Mouse (Mus musculus): ENCODE measurements around the gene Pnpla5. TPM values are rescaled to one million over a fixed set of nuclear protein-coding genes. Genes with fewer than 3 reads are reported as not detected.
A peak's percentile ranks its signal among the peaks of the same experiment; 100 is the strongest.
"Not testable (repeated sequence)": the region's sequence is repeated elsewhere in the genome, so short reads cannot be mapped to it uniquely, and the experiment has no call there.

Gene Pnpla5
- not detected in 2 replicates for polyA plus RNA-seq (2012; ENCODE audit: insufficient read depth, low replicate concordance)

- Histone ChIP-seq H3K4me1 (peaks cover 12% of the 10 kb centered on the region), H3K4me3 (replicated peaks) (no peak within 1 kb of the TSS), H3K27me3 (replicated peaks) (peaks cover 57% of the 10 kb centered on the region), H3K36me3 (replicated peaks; ENCODE audit: low read length) (no peaks in the 10 kb centered on the region), H3K9me3 (no peaks in the 10 kb centered on the region)
- TF ChIP-seq FLI1 (IDR thresholded peaks at IDR 0.05; ENCODE audit: low read length), result no peak
- no peak for TF ChIP-seq GATA1 (IDR thresholded peaks at IDR 0.05; ENCODE audit: borderline replicate concordance, low read length)
Measured at GRCm38 (mm10) chr15:84123075-84123474, at the start of gene Pnpla5. Pnpla5 (minus strand) TSS chr15:84123175.

GRCm38 (mm10) chr15:84171166-84171565, 48.2 kb upstream of the Pnpla5 start:
- peaks cover 35% of the 10 kb centered on the region for H3K27me3 ChIP-seq (replicated peaks)
- H3K4me1 ChIP-seq, result peaks cover 31% of the 10 kb centered on the region
- no peak for TF ChIP-seq FLI1 (IDR thresholded peaks at IDR 0.05; ENCODE audit: low read length)
- TF ChIP-seq GATA1 (IDR thresholded peaks at IDR 0.05; ENCODE audit: borderline replicate concordance, low read length), result no peak
- no peaks in the 10 kb centered on the region for H3K36me3 ChIP-seq (replicated peaks; ENCODE audit: low read length)
- H3K4me3 ChIP-seq (replicated peaks), result no peak overlapping the region
- H3K9me3 ChIP-seq, result no peaks in the 10 kb centered on the region

- H3K9me3 ChIP-seq, result no peaks in the 10 kb centered on the region
- H3K4me1 ChIP-seq, result peaks cover 31% of the 10 kb centered on the region
- TF ChIP-seq FLI1 (IDR thresholded peaks at IDR 0.05; ENCODE audit: low read length) (no peak), GATA1 (IDR thresholded peaks at IDR 0.05; ENCODE audit: borderline replicate concordance, low read length) (no peak)
- H3K4me3 ChIP-seq (replicated peaks), result no peak overlapping the region
- no peaks in the 10 kb centered on the region for H3K36me3 ChIP-seq (replicated peaks; ENCODE audit: low read length)
- H3K27me3 ChIP-seq (replicated peaks), result peaks cover 40% of the 10 kb centered on the region
Measured at GRCm38 (mm10) chr15:84169511-84169910, 46.5 kb upstream of the Pnpla5 start.

GRCm38 (mm10) chr15:84168170-84169161, 45.5 kb upstream of the Pnpla5 start:
- H3K4me3 ChIP-seq (replicated peaks), result peak overlapping the region; percentile 94
- no peak for TF ChIP-seq GATA1 (IDR thresholded peaks at IDR 0.05; ENCODE audit: borderline replicate concordance, low read length)
- TF ChIP-seq FLI1 (IDR thresholded peaks at IDR 0.05; ENCODE audit: low read length), result no peak
- peaks cover 31% of the 10 kb centered on the region for H3K4me1 ChIP-seq
- H3K27me3 ChIP-seq (replicated peaks), result peaks cover 35% of the 10 kb centered on the region
- no peaks in the 10 kb centered on the region for H3K36me3 ChIP-seq (replicated peaks; ENCODE audit: low read length)
- peaks cover 3% of the 10 kb centered on the region; the same call in 1 of the 2 replicates for H3K9me3 ChIP-seq

GRCm38 (mm10) chr15:84167600-84167999, 44.6 kb upstream of the Pnpla5 start, which contains the start of gene Pnpla3:
Pnpla3 (plus strand) TSS chr15:84167837.
- peaks cover 4% of the 10 kb centered on the region; the same call in 1 of the 2 replicates for H3K9me3 ChIP-seq
- H3K4me1 ChIP-seq, result peaks cover 31% of the 10 kb centered on the region
- no peak for TF ChIP-seq GATA1 (IDR thresholded peaks at IDR 0.05; ENCODE audit: borderline replicate concordance, low read length)
- TF ChIP-seq FLI1 (IDR thresholded peaks at IDR 0.05; ENCODE audit: low read length), result no peak

GRCm38 (mm10) chr15:84166818-84167217, 43.8 kb upstream of the Pnpla5 start:
- H3K9me3 ChIP-seq, result peaks cover 4% of the 10 kb centered on the region; the same call in 1 of the 2 replicates
- H3K4me1 ChIP-seq, result peaks cover 31% of the 10 kb centered on the region
- TF ChIP-seq GATA1 (IDR thresholded peaks at IDR 0.05; ENCODE audit: borderline replicate concordance, low read length), result no peak
- TF ChIP-seq FLI1 (IDR thresholded peaks at IDR 0.05; ENCODE audit: low read length), result no peak
- peak overlapping the region; percentile 56 for H3K4me3 ChIP-seq (replicated peaks)
- peaks cover 38% of the 10 kb centered on the region for H3K27me3 ChIP-seq (replicated peaks)
- no peaks in the 10 kb centered on the region for H3K36me3 ChIP-seq (replicated peaks; ENCODE audit: low read length)

More at GRCm38 (mm10) chr15:84167600-84167999, 44.6 kb upstream of the Pnpla5 start, which contains the start of gene Pnpla3:
- Histone ChIP-seq H3K4me3 (replicated peaks) (peak within 1 kb of the TSS; percentile 94), H3K27me3 (replicated peaks) (peaks cover 35% of the 10 kb centered on the region), H3K36me3 (replicated peaks; ENCODE audit: low read length) (no peaks in the 10 kb centered on the region)

GRCm38 (mm10) chr15:84161871-84162270, 38.9 kb upstream of the Pnpla5 start:
- peaks cover 10% of the 10 kb centered on the region; the same call in 1 of the 2 replicates for H3K9me3 ChIP-seq
- peaks cover 3% of the 10 kb centered on the region for H3K4me1 ChIP-seq
- H3K36me3 ChIP-seq (replicated peaks; ENCODE audit: low read length), result no peaks in the 10 kb centered on the region
- H3K4me3 ChIP-seq (replicated peaks), result no peak overlapping the region
- H3K27me3 ChIP-seq (replicated peaks), result peaks cover 17% of the 10 kb centered on the region
- TF ChIP-seq GATA1 (IDR thresholded peaks at IDR 0.05; ENCODE audit: borderline replicate concordance, low read length), result no peak

GRCm38 (mm10) chr15:84157530-84157929, 34.6 kb upstream of the Pnpla5 start:
- peaks cover 13% of the 10 kb centered on the region for H3K27me3 ChIP-seq (replicated peaks)
- H3K4me1 ChIP-seq; H3K4me3 ChIP-seq (replicated peaks); H3K9me3 ChIP-seq; H3K36me3 ChIP-seq (replicated peaks; ENCODE audit: low read length): not testable (repeated sequence)

GRCm38 (mm10) chr15:84156158-84156557, 33.2 kb upstream of the Pnpla5 start:
- Histone ChIP-seq H3K9me3 (no peaks in the 10 kb centered on the region), H3K4me3 (replicated peaks) (no peak overlapping the region), H3K27me3 (replicated peaks) (peaks cover 5% of the 10 kb centered on the region), H3K36me3 (replicated peaks; ENCODE audit: low read length) (no peaks in the 10 kb centered on the region), H3K4me1 (no peaks in the 10 kb centered on the region)
- TF ChIP-seq FLI1 (IDR thresholded peaks at IDR 0.05; ENCODE audit: low read length), result no peak
- no peak for TF ChIP-seq GATA1 (IDR thresholded peaks at IDR 0.05; ENCODE audit: borderline replicate concordance, low read length)

- peaks cover 18% of the 10 kb centered on the region for H3K27me3 ChIP-seq (replicated peaks)
- TF ChIP-seq GATA1 (IDR thresholded peaks at IDR 0.05; ENCODE audit: borderline replicate concordance, low read length) (no peak), FLI1 (IDR thresholded peaks at IDR 0.05; ENCODE audit: low read length) (no peak)
- no peaks in the 10 kb centered on the region for H3K9me3 ChIP-seq
- no peaks in the 10 kb centered on the region for H3K36me3 ChIP-seq (replicated peaks; ENCODE audit: low read length)
- no peak overlapping the region for H3K4me3 ChIP-seq (replicated peaks)
- no peaks in the 10 kb centered on the region for H3K4me1 ChIP-seq
Measured at GRCm38 (mm10) chr15:84140929-84141328, 18.0 kb upstream of the Pnpla5 start.
